ENCODE assay signal across 8 mouse cellular contexts in the genomic region with DNA sequence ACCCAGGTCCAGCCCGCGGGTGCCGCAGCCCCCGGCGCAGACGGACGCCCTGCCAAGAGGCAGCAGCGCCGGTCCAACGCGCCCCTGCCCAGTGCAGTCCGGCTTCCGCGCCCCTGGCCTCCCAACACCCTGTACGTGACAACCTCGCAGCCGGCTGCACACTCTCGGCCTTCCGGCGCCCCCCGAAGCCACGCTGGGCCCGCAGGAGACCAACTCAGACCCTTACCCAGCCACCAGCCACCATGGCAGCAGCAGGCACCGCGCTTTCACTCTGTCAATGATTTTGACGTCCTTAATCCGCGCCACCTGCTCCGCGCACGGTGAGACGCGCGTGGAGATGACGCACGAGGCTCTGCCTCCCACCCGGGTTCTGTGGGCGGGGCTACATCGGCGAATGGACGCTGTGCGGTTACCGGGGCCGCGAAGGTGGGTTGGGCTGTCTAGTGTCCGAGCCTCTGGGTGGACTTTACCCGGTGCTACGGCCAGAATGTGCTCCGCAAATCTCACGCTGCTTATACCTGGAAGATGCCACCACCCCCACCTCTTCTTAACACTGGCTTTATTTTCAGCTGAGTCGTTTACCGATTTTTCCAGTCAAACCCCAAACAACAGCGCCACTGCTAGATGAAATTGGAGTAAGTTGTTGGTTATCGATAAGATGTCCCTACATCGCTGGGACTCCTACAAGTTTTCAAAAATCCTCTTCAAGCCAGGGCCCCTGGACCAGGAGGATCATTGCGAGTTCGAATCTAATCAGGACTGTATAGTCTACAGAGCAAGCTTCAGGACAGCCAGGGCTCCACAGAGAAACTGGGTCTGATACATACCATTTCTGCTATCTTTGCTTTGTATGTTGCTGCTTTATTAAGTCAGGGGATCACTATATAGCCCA. TPM values are rescaled to one million over a fixed set of nuclear protein-coding genes. Genes with fewer than 3 reads are reported as not detected.
A peak's percentile ranks its signal among the peaks of the same experiment; 100 is the strongest.
DNase-seq lines count a peak whose midpoint lies in the region; ATAC-seq and TF ChIP-seq lines count a peak whose summit lies in the region.

A gene (minus strand): TSS at position 354 of the 892 bp plus-strand sequence.

- no peaks in the 10 kb centered on the region for H3K9me3 ChIP-seq in embryonic facial prominence, embryonic 15.5 days (replicated peaks)
- no peaks in the 10 kb centered on the region for H3K9me3 ChIP-seq in kidney, embryonic 14.5 days (ENCODE audit: control insufficient read depth, low read length)
- no peaks in the 10 kb centered on the region for H3K9me3 ChIP-seq in limb, embryonic 15.5 days

- peak; percentile 93 for DNase-seq in 416B (ENCODE audit: low read depth)
- DNase-seq in heart, adult 9 months (ENCODE audit: low spot score in 2 of 2): peak; percentile 91 to 93
- DNase-seq in monocyte, adult 2 months (ENCODE audit: low read depth in 1 of 2, low spot score in 2 of 2): peak; percentile 75 to 90
- peak; percentile 91 to 94 for DNase-seq in spleen, postnatal 36 days (ENCODE audit: low spot score in 2 of 2)

- H3K4me3 ChIP-seq in bone marrow, adult 2 months (replicated peaks; ENCODE audit: control insufficient read depth, low read depth, low read length): peak within 1 kb of the TSS; percentile 94
- peak within 1 kb of the TSS; percentile 99 for H3K4me3 ChIP-seq in embryonic facial prominence, embryonic 15.5 days (replicated peaks)
- peak within 1 kb of the TSS; percentile 97 for H3K4me3 ChIP-seq in kidney, embryonic 14.5 days (ENCODE audit: low read length)
- peak within 1 kb of the TSS; percentile 99 for H3K4me3 ChIP-seq in limb, embryonic 15.5 days

- peaks cover 24% of the 10 kb centered on the region for H3K36me3 ChIP-seq in embryonic facial prominence, embryonic 15.5 days
- H3K36me3 ChIP-seq in kidney, embryonic 14.5 days (ENCODE audit: control insufficient read depth, insufficient read depth, low read length): peaks cover 21% of the 10 kb centered on the region; the same call in 1 of the 2 replicates
- peaks cover 22% of the 10 kb centered on the region for H3K36me3 ChIP-seq in limb, embryonic 15.5 days

- peak within 1 kb of the TSS; percentile 88 for H3K4me2 ChIP-seq in embryonic facial prominence, embryonic 15.5 days (replicated peaks)
- H3K4me2 ChIP-seq in kidney, embryonic 14.5 days (replicated peaks; ENCODE audit: low read depth, low read length): peak within 1 kb of the TSS; percentile 71
- H3K4me2 ChIP-seq in limb, embryonic 15.5 days: peak within 1 kb of the TSS; percentile 91

- peak; percentile 63; the same call in 1 of the 2 replicates for TF ChIP-seq POLR2A in bone marrow, adult 2 months (IDR thresholded peaks at IDR 0.05; ENCODE audit: borderline replicate concordance, control insufficient read depth, low read depth, low read length)

- H3K27ac ChIP-seq in bone marrow, adult 2 months (ENCODE audit: control insufficient read depth, insufficient read depth, low read depth, low read length, poor library complexity): peak within 1 kb of the TSS; percentile 75
- H3K27ac ChIP-seq in embryonic facial prominence, embryonic 15.5 days (replicated peaks): peak within 1 kb of the TSS; percentile 65
- H3K27ac ChIP-seq in kidney, embryonic 14.5 days (ENCODE audit: low read depth, low read length): peak within 1 kb of the TSS; percentile 37; the same call in 1 of the 2 replicates
- peak within 1 kb of the TSS; percentile 68 for H3K27ac ChIP-seq in limb, embryonic 15.5 days

- no peak for TF ChIP-seq CTCF in bone marrow, adult 2 months (IDR thresholded peaks at IDR 0.05; ENCODE audit: control insufficient read depth, insufficient read depth, low read length)

- no peaks in the 10 kb centered on the region for H3K27me3 ChIP-seq in embryonic facial prominence, embryonic 15.5 days
- no peaks in the 10 kb centered on the region for H3K27me3 ChIP-seq in kidney, embryonic 14.5 days (ENCODE audit: control insufficient read depth, insufficient read depth, low read length)
- no peaks in the 10 kb centered on the region for H3K27me3 ChIP-seq in limb, embryonic 15.5 days

- WGBS in bone marrow, adult 2 months: 1% methylated on average over 57 of the region's 57 CpGs
- WGBS in embryonic facial prominence, embryonic 15.5 days: under 1% methylated on average over 57 of the region's 57 CpGs
- WGBS in kidney, embryonic 14.5 days: under 1% methylated on average over 57 of the region's 57 CpGs
- WGBS in limb, embryonic 15.5 days: 2% methylated on average over 51 of the region's 57 CpGs

- peak within 1 kb of the TSS; percentile 90 for H3K9ac ChIP-seq in embryonic facial prominence, embryonic 15.5 days
- H3K9ac ChIP-seq in kidney, embryonic 14.5 days (ENCODE audit: low read depth, low read length): peak within 1 kb of the TSS; percentile 88
- peak within 1 kb of the TSS; percentile 87 for H3K9ac ChIP-seq in limb, embryonic 15.5 days

- H3K4me1 ChIP-seq in bone marrow, adult 2 months (ENCODE audit: control insufficient read depth, insufficient read depth, low read length): no peaks in the 10 kb centered on the region
- peaks cover 16% of the 10 kb centered on the region; the same call in 1 of the 2 replicates for H3K4me1 ChIP-seq in embryonic facial prominence, embryonic 15.5 days
- peaks cover 3% of the 10 kb centered on the region; the same call in 1 of the 2 replicates for H3K4me1 ChIP-seq in kidney, embryonic 14.5 days (ENCODE audit: control insufficient read depth, insufficient read depth, low read length)
- H3K4me1 ChIP-seq in limb, embryonic 15.5 days: peaks cover 18% of the 10 kb centered on the region

- ATAC-seq in embryonic facial prominence, embryonic 15.5 days (ENCODE audit: insufficient number of reproducible peaks, low FRiP score, low TSS enrichment, low read depth): peak; percentile 83
- ATAC-seq in kidney, embryonic 14.5 days (ENCODE audit: low FRiP score, low TSS enrichment): peak; percentile 88
- peak; percentile 82 for ATAC-seq in limb, embryonic 15.5 days (ENCODE audit: insufficient number of reproducible peaks, low FRiP score, low TSS enrichment, low read depth)

RNA-seq across cellular contexts. Expression of the gene that starts here (rescaled TPM):
- polyA plus RNA-seq in bone marrow, adult 2 months (2011; ENCODE audit: insufficient read depth, insufficient read length, low replicate concordance, missing spikeins): 25.4 and 36.2 TPM in 2 replicates
- polyA plus RNA-seq in embryonic facial prominence, embryonic 15.5 days (2015; fragmentation: Nextera tagmentation; extraction: Ambion mirVana): 40.2 and 41.0 TPM in 2 replicates
- polyA plus RNA-seq in kidney, embryonic 14.5 days (2014; fragmentation: Nextera tagmentation; extraction: Ambion mirVana): 35.8 and 41.9 TPM in 2 replicates
- 43.8 and 45.0 TPM in 2 replicates for polyA plus RNA-seq in limb, embryonic 15.5 days (2015; fragmentation: Nextera tagmentation; extraction: Ambion mirVana)

Comparison
In these comparisons a context has a peak if more than half of its experiments do, and no peak if none do; other contexts are left out.
1. Peak in every context shown above with its lines: DNase-seq, ATAC-seq, H3K4me3 ChIP-seq and H3K27ac ChIP-seq.